Mouse (Mus musculus) adrenal gland, adult 18-20 months (tissue): Measurements from ENCODE around the gene Cd33. TPM values are rescaled to one million over a fixed set of nuclear protein-coding genes. Genes with fewer than 3 reads are reported as not detected.

ENCODE experiments used
- DNase-seq, 2 experiments: peaks; one replicate each; pipeline ENCODE4 v3.0.0; 2021 to 2022; ENCODE audit warnings: low spot score in 2 of 2
- long read RNA-seq, 2 experiments: library from polyadenylated mRNA; stranded (forward); transcript quantifications; one replicate each; pipeline ENCODE4 v2.0.0; 2021
- total RNA-seq, 2 experiments: library from RNA; stranded (reverse); gene quantifications; 1 replicate in 1 of 2; 2 replicates in 1 of 2; pipeline ENCODE4 v1.2.3; 2021

The Cd33 gene
- 1 to 10 TPM; 3.3 to 5.4 TPM for total RNA-seq
- long read RNA-seq, experiment 1, full-length matches to known transcripts = 1 of 1 reads
- long read RNA-seq, experiment 1, partial matches to known transcripts = 0 of 1 reads
- long read RNA-seq, experiment 1, other reads (novel, unspliced or antisense) = 0 of 1 reads
- long read RNA-seq, experiment 2, partial matches to known transcripts = 0 of 1 reads
- long read RNA-seq, experiment 2, other reads (novel, unspliced or antisense) = 1 of 1 reads

DNA sequence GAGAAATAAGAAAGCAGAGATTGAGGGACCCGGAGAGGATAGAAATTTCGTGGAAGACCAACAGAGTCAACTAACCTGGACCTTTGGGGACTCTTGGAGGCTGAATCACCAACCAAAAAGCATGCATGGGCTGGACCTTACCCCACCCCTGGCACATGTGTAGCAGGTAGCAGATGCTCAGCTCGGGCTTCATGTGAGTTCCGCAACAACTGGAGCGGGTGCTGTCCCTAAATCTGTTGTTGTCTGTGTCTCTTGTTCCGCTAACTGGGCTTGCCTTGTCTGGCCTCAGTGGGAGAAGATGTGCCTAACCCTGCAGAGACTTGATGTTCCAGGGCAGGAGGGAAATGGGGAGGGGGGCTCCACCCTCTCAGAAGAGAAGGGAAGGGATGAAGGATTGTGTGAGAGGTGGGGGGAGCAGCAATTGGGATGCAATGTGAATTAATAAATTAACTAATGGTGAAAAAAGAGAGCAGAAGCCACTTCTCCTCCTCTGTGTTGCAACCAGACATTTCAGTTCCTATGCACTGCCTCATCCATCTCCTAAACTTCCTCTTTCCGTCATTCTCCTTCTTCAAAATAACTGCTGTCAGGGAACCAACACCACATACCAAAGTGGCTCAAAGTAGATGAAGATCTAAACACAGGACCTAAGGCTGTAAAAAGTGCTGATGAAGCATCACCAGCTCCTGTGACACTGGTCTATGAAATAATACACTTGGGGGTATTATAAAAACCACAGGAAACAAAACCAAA lies at the start of gene Cd33:
Gene Cd33, minus strand, starts transcription at position 204 of the 753 bp plus-strand sequence.
- DNase-seq = no peak

DNA sequence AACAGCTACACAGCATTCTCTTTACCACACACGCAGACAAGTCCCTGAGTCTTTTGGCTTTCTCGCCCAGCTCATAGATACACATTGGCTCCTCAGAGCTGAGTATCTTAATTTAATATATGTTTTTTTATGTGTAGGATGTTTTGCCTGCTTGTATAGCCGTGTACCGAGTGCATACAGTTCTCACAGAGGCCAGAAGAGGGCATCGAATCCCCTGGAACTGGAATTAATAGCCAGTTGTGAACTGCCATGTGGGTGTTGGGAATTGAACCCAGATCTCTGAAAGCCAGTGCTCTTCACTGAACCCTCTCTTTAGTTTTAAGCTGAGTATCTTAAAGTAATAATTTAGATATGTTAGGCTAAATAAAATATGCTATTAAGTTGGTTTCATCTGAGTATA lies 40.6 kb upstream of the Cd33 start:
- DNase-seq = no peak

DNA sequence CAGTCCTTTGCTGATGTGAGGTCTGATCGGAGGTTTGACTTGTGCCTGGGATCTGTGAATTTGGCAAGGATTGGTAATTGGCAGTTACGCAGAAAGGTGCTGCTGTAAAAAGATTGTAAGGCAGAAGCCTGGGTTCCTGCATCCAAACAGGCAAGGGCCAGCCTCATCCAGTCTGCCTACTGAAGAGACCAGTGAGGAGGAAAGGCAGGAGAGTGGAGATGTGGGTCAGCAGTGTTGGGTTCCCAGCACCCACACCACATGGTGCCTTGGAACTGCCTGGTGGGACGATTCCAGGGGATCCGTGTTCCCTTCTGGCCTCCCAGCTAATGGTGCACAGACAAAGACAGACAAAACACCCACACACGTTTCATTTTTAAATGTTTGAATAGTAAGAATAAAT lies 36.3 kb upstream of the Cd33 start:
- no peak for DNase-seq

DNA sequence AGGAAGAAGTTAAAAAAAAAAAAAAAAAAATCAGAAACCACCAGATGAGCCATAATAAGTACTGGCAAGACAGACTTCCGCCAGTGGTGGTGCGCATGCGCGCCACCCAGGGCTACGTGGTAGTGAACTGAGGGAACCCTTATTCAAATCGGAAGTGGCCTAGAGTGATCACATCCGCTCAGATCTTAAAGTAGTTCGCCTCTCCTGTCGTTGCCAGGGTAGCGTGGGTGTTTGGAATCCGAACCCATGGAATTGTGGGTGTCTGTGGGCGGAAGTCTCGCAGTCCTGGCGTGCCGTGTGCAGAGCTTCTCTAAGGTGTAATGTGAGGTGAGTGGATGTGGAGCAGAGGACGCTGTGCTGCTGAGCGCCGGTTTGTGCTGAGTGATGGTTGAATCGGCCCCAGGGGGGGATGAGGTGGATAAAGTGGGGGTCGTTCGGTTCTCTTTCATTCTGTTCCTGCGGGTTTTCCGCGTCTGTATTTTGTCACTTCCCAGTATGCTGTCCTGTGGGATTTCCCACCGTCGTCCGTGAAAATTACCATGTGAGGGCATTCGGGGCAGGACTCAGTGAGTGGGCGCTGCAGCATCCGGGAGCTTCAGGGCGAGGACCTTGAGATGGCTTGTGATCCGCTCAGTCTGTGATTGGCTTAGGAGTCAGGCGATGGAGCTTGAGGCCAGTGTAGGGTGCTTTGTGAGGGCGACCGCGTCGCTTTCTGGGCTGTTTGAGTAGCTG lies 35.4 kb upstream of the Cd33 start, which contains the start of gene Zfp719:
Gene Zfp719, plus strand, starts transcription at position 171 of the 732 bp plus-strand sequence.
- peak; percentile 80 to 82 for DNase-seq

DNA sequence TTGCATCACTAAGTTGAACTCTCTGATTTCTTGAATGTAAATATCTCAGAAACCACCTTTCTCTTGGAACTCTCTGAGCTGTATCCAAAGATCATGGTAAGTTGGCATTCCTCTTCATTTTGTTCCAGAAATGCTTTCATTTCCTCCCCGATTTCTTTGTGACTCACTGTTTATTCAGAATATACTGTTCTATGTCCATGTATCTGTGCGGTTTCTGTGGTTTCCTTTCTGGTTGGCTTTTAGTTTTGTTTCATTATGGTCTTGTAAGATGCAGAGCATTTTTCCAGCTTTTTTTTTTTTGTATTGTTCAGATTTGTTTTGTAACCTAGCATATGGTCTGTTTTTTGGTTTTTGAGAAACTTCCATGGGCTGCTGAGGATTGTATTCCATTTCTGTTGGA lies 27.0 kb upstream of the Cd33 start:
- DNase-seq = no peak

DNA sequence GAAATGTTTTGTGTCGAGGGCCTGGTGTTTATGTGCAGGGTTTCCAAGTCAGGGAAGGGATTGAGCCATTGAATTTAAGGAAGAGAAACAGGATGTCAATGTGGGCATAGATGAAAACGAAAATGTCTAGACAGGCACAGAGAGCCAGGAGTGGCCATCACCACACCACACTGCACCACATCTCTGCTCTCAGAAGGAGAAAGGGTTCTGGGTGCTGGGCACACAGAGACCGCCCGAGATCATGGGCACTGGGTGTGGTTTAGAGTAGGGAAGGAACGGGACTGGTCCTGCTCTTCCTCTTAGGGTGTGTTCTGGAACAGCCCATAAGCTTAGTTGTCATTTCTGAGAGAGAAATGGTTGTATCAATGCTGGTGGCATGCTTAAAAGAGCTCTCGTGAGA lies 19.1 kb upstream of the Cd33 start:
- DNase-seq = no peak

DNA sequence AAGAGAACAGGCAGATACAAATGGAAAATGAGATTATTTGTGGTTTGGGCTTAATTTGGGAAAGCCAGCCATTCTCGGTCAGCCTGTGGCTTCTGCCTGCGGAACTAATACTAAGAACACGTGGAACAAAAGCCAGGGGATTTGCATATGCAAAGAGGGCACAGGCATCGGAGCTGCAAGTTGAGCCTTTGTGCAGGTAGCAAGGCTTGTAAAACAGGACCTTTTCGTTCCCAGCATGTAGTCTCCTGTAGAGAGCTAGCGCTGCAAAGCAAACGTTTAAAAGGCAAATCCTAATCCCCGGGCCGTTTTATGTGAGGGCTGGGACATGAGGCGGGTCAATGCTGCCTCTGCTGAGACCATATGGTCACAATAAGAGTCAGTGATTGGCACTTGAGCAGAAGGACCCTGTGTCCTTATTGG lies 18.4 kb upstream of the Cd33 start:
- DNase-seq = no peak

DNA sequence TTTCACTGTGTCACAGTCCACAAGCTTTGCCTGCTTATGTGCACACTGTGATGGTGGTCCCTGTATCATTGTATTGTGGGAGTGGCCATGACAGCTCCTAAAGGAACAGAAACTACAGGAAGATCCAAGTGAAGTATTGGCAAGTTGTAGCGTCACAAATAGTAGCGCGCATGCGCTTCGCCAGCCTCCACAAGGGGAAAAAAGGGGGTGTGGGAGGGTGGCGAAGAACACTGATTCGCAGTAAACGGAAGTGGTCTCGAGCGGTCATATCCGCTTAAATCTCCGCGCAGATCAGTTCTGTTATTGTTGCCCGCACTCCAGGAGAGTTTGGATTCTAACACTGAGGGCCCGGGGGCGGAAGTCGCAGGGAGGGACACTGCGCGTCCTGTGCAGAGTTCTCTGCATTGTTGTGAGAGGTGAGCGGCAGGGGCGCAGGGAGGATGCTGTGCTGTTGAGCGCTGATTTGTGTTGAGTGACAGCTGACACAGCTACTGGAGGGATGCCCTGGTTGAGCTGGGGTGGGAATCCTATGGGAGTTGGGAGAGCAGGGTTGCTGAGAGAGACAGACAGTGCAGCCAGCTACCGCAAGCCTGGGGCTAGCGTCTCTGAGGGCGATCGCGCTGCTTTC lies 17.9 kb upstream of the Cd33 start, which contains the start of gene Zfp658:
Gene Zfp658, plus strand, starts transcription at position 251 of the 628 bp plus-strand sequence.
- peak; percentile 75 to 76 for DNase-seq

DNA sequence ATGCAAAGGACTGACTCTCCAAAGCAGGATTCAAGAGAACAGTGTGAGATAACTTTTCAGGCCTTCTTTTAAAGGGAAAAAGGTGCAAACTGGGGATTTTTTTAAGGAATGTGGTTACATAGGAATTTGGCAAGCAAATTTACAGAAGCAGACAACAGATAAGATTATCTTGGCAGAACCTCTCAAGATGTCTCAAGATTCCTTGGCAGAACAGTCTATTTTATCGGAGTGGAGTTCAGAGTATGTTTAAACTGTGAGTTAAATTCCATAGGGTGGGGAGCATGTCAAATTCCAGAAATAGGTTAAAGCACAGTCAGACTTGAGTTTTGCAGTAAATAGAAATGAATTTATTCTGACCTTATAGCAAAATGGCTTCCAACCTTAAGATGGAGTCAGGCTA lies 12.7 kb upstream of the Cd33 start:
- no peak for DNase-seq

DNA sequence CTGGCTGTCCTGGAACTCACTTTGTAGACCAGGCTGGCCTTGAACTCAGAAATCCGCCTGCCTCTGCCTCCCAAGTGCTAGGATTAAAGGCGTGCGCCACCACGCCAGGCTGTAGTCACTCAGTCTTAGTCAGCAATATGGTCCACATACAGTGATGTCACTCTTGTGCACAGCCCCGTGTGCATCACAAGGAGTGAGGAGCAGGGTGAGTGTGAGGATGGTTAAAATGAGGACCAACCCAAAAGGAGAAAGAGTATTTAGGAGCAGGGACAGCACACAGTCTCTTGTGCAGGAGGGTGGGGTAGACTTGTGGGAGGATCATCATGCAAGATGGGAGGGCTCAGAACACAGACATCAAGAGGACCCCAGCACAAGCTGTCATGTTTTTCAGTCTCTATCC lies 11.1 kb upstream of the Cd33 start:
- DNase-seq = no peak

DNA sequence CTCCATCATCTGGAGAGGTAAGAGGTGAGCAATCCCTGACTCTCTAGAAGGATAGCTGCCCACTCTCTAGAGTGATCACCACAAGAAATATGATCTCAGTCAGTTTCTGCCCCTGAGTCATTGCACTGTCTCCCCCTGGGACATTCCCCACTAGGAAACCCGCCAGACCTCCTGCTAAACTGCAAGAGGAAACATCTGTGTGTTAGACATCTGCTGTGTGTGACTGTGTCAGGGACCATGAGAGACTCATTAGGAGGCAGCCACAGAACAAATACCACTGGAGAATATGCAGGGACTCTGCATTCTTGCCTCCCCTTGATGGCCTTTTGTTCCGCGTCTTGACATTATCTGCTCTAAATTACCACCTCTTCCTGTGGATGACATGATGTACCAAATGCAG lies 10.3 kb upstream of the Cd33 start:
- no peak for DNase-seq

DNA sequence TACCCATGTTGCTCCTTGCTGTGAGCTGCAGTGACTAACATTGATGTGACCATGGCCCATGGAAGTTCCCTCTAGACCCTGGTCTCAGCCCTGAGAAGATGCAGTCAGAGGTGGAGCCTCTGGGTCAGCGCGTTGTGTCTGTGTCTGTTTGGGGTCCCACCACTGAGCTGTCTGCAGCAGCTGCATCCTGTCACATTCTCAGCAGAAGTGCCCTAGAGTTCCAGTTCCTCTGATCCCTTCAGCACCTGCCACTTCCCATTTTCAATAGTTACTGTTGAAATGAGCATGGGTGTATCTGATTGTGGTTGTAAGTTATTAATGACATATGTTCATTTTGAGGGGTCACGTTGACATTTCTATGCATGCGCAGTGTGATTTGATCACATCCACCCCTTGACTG lies 8.9 kb upstream of the Cd33 start:
- DNase-seq = no peak

DNA sequence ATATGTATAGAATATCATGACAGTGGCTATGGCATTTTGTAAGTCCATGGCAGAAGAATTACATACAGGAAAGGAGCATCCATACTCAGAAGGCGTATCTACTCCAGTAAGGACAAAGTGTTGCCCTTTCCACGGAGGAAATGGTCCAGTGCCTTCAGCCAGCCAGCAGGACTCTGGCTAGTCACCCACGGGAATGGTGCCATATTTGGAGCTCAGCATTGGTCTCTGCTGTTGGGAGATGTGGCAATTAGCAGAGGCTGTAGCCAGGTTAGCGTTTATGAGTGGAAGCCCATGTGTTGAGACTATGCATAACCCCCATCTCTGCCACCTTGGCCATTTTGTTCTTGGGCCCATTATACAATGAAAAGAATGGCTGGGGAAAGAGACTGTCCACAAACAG lies 4.0 kb upstream of the Cd33 start:
- no peak for DNase-seq

DNA sequence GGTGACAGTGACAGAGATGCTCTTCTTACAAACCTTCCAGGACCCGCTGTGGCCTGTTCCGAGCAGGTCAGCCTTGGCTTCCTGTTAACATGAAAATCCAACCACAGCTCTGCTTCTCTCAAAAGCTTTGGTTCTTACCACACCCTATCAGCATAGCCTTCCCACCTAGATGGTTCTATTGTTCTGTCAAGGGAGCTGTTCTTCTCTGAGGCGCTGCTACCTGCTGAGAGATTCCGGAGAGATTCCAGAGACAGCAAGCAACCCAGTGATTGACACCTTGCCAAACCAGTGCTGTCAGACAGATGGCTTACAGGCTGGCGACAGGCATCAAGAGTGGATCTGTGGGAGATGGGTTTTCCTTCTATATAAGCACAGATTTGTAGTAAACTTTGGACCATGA lies 3.4 kb upstream of the Cd33 start:
- no peak for DNase-seq

DNA sequence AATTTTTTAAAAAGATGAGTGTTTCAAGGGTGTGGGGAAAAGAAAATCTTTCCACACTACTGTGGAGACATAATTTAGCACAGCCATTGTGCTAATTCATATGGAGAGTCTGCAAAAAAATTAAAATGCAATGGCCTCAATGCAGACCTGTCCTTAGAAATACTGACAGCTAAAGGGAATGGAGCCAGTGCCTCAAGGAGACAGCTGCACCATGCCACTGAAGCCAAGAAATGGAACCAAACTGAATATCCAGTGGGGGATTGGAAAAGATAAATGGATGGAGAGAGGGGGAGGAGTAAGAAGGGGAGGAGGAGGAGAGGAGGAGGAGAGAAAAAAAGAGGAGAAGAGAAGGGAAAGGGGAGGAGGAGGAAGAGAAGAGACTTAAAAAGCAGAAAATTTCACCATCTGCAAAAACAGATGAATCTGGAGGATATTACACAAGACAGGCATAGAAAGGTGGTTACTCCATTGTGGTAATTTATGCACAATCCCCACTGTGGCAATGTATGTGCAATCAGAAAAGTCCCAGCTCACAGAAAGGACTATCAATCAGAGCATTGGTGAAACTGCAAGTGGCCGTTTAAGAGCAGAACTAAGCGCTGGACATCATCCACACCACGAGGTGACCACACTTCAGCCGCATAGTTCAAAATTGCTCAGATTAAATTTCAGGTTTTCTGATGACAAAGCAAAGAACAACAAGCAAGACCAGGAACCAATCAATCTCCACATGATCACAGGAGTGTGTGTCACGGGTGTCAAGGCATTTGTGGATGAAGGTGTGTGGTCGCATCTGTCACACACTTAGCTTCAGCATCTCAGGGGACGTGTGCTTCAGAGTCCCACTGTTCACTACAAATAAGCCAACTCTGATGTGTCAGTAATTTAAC lies 1.7 kb upstream of the Cd33 start:
- DNase-seq = no peak

DNA sequence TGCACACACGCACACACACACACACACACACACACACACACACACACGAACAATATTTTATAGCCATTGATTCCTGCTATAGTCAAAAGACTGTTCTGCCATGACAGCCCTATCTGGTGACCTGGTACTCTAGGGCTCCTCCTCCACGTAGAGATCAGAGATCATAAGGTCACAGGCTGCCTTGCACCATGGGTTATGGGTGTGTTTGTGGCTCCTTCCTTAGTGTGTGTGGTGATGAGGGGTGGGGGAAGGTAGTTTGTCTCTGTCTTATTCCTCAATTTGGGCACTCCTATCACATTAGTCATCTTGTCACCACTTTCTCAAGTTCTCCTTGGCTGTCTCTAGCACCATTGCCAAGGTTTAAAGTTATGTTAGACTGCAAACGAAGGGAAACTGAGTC lies 5.7 kb downstream of the Cd33 start:
- DNase-seq = no peak

DNA sequence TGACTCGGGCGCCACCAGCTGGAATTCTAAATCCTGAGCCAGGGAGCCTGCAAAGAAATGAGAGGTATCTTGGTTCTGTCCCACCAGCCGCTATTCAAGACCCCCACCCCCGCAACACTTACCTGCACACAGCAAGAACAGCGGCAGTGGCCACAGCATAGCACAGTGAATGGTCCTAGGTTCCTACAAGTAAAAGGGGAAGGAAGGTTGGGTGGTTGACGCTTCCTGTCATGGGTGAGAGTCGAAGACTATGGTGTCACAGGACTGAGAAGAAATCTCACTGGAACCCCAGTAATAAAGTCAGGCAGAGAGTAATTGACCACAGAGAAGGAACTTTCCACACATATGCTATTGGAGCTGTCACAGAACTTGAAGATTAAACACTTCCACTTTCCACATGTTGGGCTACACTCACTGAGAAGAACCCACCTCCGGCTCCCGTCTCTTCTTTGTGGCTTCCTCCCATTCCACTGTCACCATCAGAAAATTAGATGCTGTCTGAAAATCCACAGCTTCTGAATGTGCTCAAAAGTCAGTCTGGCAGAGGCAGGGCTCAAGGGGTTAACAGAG lies 11.2 kb downstream of the Cd33 start:
- DNase-seq = no peak

DNA sequence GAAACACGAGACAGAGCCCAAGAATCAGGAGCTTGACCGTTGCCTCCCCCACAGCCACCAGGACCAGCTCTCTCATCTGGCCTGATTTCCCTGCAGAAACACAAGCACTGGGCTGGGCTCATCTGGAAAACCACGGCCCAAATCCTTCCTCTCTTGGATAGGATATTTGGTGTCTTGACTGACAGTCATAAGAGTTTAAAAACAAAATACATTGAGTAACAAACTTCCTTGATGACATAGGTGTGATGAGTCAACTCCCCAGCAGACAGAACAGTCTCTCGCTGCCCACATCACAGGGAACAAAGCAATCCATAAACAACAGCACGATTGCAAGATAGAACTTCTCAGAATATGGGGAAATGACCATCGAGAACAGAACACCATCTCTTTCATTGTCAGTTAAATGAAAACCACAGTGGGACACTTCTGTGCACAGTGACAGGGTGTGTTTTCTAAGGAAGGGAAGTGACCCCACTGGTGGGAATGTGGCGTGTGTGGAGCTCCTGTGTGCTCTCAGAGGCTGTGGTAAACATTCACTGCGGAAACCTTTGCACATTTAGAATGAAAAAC lies 13.9 kb downstream of the Cd33 start:
- DNase-seq = no peak

DNA sequence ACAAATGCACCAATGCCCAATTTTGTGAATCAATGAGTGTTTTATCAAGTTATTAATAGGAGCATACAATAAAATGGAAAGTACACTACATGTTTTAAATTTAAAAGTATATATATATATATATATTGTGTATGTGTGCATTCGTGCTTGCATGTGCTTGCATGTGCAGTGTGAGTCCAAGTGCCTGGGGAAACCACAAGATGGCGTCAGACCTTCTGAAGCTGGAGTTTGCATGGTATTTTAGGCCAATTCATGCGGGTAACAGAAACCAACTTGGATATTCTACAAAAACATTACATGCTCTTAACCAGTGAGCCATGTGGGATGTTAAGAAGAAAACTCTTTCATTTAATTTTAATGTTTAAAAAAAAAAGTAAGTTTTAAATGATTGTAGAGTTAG lies 18.9 kb downstream of the Cd33 start:
- DNase-seq = no peak

DNA sequence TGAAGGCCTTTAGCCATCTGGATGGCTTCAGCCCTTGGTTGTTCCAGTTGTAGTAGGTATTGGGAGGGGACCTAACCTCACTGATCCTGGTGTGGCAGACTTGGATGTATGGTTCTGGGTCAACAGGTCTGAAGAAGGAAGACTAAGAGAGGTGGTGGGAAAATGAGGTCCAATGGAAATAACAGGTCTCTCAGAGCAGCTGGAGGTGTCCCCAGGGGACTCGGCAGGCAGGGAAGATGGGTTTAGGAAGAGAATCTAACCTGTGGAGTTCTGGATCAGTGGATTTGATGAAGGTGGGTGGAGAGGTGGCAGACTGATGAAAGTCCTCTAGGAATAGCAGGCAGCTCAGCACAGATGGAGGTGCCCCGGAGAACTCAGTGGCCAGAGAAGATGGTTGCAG lies 21.5 kb downstream of the Cd33 start:
- no peak for DNase-seq
